Mouse (Mus musculus): ENCODE data around the gene Mthfd1l. TPM values are rescaled to one million over a fixed set of nuclear protein-coding genes. Genes with fewer than 3 reads are reported as not detected.
"Not testable (repeated sequence)": the region's sequence is repeated elsewhere in the genome, so short reads cannot be mapped to it uniquely, and the experiment has no call there.

The Mthfd1l gene
- total RNA-seq, 2 experiments from 2014 or later: 5.6 to 10.1 TPM

DNA sequence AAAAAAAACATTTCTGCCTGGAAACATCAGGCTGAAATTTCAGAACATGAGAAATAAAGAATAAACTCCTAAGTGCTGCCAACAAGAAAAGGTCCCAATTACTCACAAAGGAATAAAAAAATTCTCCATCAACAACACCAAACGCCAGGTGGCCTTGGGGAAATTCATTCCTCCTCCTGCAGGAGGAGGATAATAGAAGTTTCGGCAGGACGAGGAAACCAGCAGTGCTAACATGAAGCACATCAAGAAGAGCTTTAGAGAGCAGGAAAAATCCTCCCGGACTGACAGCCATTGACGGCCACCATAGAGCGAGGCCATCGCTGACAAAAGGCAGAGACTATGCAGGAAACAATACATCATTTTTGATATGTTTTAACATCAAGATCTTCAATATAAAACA, 71.5 kb downstream of the Mthfd1l start:
- DNase-seq: no peak

GRCm38 (mm10) chr10:4046496-4046895, 73.6 kb downstream of the Mthfd1l start:
- no peak for DNase-seq

DNA sequence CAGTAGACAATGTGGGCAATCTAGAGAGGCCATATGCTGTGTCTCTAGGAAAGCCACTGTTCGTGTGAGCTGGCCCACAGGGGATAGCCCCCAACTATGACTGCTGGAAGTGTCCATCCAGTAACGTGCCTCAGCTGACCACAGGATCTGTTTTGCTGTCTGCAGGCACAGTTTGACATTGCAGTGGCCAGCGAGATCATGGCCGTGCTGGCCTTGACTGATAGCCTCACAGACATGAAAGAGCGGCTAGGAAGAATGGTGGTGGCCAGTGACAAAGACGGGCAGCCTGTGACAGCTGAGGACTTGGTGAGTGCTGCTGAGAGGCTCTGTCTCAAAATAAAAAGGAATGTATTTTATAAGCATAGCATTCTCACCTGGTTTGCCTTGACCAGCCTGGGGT, 74.7 kb downstream of the Mthfd1l start:
- peak; percentile 37 to 48 for DNase-seq

DNA sequence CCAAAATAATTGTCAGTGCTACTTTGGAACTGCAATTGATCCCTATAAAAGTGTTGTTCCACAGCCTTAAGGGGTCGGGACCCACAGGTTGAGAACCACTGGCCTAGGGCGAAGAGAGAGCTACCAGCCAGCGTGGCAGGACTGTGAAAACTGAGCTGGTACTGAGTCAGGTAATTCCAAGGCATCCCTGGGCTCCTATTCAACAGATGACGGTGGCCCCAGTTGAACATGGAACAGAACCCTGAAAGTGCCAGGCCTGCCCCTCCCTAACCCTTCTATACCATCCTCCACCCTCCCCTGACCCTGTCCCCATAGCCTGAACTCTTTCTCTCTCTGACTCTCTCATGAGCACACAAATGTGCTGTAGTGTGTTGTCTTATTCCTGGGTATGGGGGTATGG, 77.3 kb downstream of the Mthfd1l start:
- DNase-seq: no peak

DNA sequence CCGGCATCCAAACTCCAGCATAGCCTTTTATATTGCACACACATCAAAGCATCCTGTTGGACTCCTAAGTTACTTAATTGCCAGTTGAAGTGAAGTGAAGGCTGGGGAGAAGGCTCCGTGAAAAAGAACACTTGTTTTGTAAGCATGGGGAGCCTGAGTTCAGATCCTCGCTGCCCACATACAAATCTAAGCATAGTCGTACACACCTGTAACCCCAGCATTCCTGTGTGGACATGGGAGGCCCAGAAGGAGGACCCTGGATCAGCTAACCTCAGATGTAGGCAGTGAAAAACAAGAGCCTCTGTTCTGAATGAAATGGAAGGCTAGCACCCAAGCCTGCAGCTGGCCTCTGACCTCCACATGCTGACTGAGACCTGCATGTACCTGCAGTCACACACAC, 79.8 kb downstream of the Mthfd1l start:
- no peak for DNase-seq

DNA sequence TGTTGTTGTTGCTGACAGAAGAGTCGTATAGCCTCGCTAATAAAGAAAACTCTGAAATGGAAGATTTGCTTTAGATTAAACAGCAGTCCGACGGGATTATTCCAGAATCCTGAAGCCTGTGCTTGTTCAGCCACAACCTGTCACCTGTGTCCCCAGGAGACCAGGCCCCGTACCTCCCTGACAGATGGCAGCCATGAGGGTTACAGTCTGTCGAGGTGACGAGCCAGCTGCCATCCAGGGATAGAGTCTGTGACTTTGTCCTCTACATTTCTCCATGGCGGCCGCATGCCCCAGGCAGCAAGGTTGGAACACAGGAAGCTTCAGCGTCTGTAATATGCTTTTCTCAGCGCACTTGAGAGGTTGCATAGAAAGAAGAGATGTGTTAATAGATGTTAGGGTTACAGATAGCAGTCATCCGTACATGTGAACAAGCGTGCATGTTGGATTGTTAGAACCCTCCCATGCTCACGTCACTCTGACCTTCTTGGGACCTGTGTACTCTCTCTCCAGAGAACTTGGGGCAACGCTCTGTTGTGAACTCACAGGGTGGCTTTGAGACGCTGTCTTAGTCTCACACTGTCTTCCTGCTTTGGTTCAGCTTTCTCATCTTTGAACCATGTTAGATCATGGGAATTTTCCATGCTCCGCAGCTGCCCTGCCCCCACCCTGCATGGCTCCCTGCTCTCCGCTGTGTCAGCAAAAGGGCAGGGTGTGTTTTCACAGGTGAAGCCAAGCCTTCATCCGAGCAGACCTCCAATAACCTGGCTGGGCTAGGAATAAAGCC, 80.6 kb downstream of the Mthfd1l start:
- DNase-seq: peak in 1 of 2 experiments; percentile 36

GRCm38 (mm10) chr10:4054589-4054988, 81.7 kb downstream of the Mthfd1l start:
- no peak for DNase-seq

GRCm38 (mm10) chr10:4057397-4057796, 84.5 kb downstream of the Mthfd1l start:
- no peak for DNase-seq

- no peak for DNase-seq
These were observed 84.9 kb downstream of the Mthfd1l start for GRCm38 (mm10) chr10:4057832-4058231.

DNA sequence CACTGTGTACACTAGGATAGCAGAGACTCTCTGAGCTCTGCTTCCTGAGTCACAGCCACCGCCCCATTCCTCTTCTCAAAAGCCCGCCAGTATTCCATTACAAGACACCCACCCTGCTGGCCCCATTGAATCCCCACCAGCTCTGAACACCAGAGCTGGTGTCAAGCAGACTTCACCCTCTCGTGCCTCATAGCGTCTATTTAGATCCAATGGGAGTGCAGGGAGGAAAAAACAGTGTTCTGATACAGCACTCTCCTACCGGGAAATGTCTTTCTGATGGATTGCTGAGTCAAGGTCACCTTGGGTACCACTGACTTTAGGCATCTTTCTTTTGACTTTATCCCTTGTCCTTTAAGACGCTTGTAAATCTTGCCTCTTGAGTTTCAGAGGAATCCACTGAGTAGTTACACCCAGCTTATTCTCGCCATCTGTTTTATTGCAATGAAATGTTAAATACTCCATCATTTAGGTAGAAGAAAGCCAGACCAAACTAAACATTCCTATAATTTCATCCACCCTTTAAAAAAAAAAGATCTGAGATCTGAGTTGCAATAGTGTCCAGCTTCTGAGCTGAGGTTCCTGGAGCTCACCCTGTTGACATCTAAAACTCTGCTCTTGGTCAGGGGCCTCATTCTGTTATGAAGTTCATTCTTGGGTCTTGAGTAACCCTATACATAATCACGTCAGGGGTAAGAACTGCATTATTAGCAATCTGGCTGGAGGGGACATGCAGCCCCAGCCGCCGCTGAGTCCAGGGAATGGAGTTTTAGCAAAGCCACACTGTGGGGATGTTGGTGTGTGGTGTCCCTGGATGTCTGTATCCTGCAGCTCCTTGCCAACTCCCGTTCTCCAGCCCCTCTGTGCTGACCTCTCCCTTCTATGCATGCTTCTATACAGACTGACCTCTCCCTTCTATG, 88.4 kb downstream of the Mthfd1l start:
- no peak for DNase-seq

DNA sequence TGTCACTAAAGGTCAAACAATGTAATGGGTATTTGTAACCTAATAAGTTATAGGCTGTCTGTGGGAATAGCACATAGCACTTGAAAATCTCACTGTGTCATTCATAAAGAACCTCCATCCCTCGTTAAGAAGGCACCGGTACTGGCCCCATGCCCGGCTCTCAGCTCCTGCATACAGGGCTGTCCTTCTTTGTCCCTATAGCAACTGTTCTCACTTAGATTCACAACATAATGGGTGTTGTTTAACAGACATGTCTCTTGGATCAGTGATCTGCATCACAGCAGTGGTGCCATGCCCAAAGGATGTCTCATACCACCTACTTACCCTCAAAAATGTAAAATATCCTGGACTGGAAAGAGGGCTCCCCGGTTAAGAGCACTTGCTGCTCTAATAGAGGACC, 90.6 kb downstream of the Mthfd1l start:
- DNase-seq: no peak

DNA sequence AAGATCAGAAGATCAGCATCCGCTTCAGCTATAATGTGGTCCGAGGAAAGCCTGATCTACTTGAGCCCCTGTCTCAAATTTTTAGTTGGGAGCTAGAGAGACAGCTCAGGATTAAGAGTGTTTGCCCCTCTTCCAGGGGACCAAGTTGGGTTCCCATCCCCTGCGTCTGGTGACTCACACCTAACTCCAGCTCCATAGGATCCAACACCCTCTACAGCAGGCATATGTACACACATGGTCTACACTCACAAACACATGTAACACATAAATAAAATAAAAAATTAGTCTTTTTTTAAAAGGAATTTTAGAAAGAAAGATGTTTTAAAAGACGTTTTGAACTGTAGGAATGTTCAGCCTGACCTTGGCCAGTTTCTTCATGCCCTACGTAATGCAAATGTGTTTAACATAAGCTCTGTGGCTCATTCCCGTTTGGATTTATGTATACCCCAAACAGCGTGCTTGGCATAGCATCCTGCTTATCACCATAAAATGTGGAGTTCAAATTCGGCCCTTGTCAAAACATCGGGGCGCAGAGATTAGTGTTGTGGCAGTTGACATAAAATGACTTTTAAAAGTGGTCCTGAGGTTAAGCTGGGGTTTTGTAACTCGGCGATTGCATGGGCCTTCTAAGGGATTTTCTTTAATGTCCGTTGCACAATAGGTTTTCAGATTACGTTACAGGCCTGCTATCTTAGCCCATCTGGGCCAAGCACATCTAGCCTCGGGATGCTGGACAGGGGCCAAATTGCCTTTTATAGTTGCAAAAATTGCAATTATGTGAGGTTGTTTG, 92.6 kb downstream of the Mthfd1l start:
- no peak for DNase-seq

- DNase-seq: no peak
These were observed 96.4 kb downstream of the Mthfd1l start for GRCm38 (mm10) chr10:4069258-4069826.

DNA sequence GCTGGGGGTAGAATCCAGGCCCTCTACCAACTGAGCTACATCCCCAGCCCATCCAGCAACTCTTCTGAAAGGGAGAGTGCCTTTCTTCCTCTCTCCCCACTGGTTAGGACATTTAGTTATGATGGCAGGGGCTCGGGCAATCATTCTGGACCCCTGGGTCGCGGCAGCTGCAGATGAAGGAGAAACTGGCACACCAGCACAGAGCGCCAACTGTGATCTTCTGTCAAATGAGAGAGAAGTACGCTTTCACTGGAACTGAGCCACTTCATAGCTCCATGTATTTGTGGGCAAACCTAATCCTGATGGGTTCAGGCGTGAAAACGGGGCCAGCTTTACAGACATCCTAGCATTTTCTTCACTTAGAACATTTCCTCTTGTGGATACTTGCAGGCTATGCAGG, 97.1 kb downstream of the Mthfd1l start:
- no peak for DNase-seq

DNA sequence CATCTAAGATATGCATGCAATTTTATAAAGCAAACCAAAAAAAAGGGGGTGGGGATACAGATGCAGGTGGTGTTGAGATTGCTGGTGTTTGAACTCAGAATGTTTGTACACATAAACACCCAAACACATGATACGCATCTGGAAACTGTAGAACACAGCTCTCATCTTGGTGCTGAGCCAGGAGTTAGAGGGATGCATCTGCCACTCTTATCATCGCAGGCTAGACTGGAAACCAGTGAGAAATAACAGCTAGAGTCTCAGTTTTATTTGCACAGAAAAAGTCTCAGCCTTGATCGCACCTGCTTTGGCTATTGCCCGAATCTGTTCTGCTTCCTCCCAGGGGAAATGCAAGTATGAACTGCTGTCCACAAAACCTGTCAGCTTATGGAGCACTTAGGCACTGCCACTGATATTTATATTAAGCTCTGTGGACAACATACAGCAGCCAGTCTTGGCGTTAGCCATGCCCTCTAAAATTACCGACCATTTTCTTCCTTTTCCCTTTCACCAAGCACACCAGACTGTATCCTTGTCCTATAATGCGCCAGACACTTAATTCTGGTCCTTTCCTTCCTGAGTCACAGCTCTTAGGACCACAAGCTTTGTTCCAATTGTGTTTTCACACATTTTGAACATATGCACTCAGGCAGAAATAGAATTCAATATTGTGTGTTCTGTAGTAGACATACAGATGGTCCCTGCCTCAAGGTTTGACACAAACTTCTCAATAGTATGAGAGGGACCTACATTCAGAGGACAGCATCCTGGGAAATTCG, 98.3 kb downstream of the Mthfd1l start:
- no peak for DNase-seq

- DNase-seq: no peak
These were observed 99.0 kb downstream of the Mthfd1l start for GRCm38 (mm10) chr10:4071845-4072345.

DNA sequence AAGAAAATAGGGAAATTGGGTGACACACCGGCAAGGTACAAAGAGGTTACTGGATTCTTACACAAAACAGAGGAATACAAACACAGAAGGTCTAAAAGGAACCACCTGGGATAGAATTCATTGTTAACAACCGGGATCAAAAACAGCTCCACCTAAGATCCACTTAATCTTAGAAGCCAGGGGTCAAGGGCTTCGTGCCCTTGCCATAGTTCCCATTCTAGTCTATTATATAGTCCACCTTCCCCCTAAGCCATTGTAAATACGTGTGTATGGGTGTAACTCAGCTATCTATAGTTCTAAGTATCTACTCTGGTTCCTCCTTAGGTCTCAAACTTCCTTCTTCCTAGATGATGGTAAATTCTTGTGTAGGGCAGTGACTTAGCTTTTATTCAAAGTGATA, 99.6 kb downstream of the Mthfd1l start:
- DNase-seq: not testable (repeated sequence)

DNA sequence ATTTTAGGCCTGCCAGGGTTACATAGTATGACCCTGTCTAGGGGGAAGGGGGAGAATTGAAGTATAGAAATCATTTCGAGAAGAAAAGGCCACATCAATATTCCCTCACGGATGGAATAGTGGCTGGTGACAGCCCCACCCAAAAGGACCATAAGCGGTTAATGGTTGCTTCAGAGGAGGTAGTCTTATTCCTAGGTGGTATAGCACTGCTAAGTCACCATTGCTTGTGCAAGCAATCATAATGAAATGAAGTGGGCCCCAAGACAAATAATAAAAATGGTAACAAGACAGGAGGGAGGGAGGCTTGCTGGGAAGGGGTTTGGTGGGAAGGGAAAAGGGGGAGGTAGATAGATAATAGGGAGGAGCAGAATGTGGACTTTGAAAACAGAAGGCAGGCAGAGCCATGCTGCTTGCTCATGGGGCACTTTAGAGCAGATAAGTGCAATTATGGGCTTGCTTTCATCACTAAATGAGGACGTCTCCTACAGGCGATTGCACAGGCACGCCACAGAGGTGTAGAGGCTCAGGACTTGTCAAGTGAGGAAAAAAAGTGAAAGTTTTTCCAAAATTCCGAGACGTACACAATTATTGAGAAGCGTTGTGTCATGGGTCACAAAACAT, 105.4 kb downstream of the Mthfd1l start:
- DNase-seq: no peak

GRCm38 (mm10) chr10:4078979-4079630, 106.2 kb downstream of the Mthfd1l start:
- DNase-seq: peak in 1 of 2 experiments; percentile 4

Measured in adrenal gland, postnatal 36 days (tissue).